Mouse (Mus musculus) urinary bladder, postnatal 10 days (tissue): Measurements from ENCODE around the gene Eif5a.

Source experiments
- DNase-seq: peaks from one replicate; pipeline ENCODE4 v3.0.0; 2022; ENCODE audit warnings: low spot score

Eif5a gene

DNA sequence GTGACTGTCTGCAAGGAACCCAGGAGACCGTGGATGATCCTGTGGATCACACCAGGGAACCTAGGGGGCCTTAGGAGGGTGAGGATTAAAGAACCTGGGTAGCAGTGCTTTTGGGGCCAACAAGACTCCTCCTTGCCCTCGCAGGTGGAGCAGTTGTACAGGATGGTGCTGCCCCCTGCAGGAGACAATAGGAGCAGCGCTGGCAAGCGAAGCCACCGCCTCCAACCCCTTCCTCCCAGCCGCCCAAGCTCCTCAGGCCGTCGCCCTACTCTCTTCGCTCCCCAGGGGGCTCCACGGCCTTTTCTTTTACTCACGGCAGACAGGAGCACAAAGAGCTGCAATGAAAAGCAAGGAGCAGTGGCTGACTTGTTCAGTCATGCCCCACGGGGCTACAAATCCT is 44.9 kb downstream of the Eif5a start:
- DNase-seq, result peak; percentile 55

DNA sequence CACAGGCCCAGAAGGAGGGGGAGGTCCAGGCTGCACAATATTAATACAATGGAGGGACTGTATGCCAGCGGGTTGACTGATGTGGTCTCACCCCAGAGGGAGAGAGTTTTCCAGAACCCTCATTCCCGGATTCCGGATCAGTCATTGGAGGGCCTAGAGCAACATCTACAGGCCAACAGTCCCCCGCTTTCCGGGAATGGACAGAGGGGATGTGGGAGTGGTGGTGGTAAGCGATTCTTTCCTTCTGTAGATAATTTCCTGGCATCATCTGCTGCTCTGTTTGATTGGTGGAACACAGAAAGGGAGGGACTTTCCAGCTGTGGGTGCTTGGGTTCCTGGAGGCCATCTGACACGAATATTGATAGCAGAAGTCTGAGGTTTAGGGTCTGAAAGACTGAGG is 45.6 kb downstream of the Eif5a start:
- DNase-seq, result no peak

GRCm38 (mm10) chr11:69872451-69872850 is 49.3 kb downstream of the Eif5a start:
- DNase-seq, result no peak

DNA sequence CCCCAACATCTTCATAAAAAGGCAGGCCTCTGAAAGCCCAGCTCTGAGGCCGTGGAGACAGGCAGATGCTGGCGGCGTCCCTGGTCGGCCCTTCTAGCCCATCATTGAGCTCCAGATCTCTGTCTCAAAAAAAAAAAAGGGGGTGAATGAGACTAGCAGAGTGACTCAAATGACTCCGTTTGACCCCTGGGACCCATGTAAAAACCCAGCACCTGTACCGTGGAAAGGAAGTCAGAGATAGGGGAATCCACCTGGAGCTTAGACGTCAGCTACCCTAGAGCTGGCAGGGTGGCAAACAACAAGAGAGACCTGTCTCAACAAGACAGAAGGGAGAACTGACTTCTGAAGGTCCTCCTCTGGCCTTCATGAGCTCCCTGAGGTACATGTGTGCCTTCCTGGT is 49.9 kb downstream of the Eif5a start:
- no peak for DNase-seq

DNA sequence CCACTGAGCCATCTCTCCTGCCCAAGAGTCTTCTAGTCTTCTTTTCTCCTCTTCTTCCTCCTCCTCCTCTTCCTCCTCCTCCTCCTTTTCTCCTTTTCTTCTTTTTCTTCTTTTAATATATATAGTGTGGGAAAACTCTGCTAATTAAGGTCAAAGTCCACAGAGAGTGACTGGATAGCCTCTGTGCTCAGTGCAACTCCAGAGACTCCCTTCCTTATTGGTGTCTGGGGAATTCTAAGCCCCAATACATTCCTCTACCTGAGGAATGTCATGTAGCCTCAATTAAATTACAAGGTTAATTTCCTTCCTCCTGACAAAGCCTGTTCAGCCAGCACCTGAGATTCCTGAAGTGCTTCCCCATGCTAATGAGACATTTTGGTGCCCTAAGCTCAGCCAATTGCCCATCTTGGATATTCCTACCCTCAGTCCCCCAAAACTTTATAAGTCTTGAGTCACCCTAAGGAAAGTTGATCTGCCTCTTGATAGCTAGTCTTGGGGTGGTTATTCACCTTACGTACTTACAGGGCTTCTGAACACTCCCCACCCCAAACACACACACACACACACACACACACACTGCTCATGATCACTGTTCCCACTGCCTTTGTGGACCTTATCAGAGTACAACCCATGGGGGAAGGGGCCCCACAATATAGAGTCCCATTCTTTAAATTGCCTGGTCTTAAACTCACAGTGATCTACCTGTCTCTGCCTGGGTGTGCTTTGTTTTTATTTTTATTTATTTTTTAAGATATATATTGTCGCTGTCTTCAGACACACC is 51.3 kb downstream of the Eif5a start:
- DNase-seq, result no peak

DNA sequence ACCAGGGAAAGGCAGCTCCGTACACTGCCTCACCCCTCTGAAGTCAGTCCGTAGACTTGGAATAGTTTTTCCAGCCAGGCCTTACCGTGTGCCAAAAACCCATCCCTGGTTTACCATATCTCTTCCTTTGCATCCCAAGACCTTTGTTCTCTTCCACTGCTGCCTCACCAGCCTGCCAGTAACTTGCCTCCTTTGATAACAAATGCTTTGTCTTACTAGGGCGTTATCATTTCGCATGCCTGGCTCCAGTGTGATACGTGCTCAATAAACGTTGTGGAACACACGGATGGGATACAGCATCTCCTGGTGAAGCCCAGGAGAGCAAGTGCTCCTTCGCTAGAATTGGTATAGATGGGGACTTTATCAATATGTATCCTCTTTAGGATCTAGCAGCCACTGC is 54.4 kb downstream of the Eif5a start:
- no peak for DNase-seq
